Mouse (Mus musculus) ES-E14 (cell line): ENCODE data around the gene Meox1.

Experiments
- CHD2 ChIP-seq: IDR thresholded peaks from 2 replicates; pipeline ENCODE4 v1.6.1; 2014; ENCODE audit warnings: mild to moderate bottlenecking, low read depth, low read length, inconsistent platforms
- HCFC1 ChIP-seq: IDR thresholded peaks from 2 replicates; pipeline ENCODE4 v1.6.1; 2012; ENCODE audit warnings: low read length, inconsistent platforms, borderline replicate concordance; ENCODE audit not compliant: insufficient read depth
- MAFK ChIP-seq: IDR thresholded peaks from 2 replicates; pipeline ENCODE4 v1.6.1; 2014; ENCODE audit warnings: mild to moderate bottlenecking, low read depth, low read length, inconsistent platforms; ENCODE audit not compliant: insufficient read depth
- ZC3H11A ChIP-seq: IDR thresholded peaks from 2 replicates; pipeline ENCODE4 v1.6.1; 2012; ENCODE audit warnings: low read depth, mild to moderate bottlenecking, inconsistent platforms, low read length, borderline replicate concordance
- ZNF384 ChIP-seq: IDR thresholded peaks from 2 replicates; pipeline ENCODE4 v1.6.1; 2012; ENCODE audit warnings: low read depth, low read length, inconsistent platforms

DNA sequence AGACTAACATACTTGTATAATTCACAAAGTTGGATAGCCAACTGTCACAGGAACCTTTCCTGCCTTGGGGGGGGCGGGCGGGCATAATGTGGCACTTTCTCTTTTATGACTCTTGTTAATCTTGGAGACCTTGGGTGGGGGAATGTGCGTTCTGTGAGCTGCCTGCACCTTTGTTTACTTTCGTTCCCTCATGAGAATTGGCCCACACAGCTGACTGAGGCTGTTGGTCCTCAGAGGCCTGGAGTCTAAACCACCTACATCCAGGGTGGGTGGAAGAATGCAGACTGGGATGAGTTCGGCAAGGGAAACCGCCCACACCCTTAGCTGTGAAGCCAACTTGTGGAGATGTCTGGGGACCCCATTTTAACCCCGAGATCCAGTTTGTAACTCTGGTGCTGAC, 13.0 kb downstream of the Meox1 start:
- TF ChIP-seq ZNF384 (no peak), HCFC1 (no peak), CHD2 (no peak), MAFK (no peak), ZC3H11A (no peak)
